Mouse (Mus musculus) C2C12 (cell line): Measurements from ENCODE around the gene Strip1. TPM values are rescaled to one million over a fixed set of nuclear protein-coding genes. Genes with fewer than 3 reads are reported as not detected.

Source experiments
- H3K27me3 ChIP-seq: one replicate; pipeline ENCODE4 v1.6.1; 2011; ENCODE audit not compliant: control insufficient read depth, insufficient read depth, insufficient read length
- H3K36me3 ChIP-seq: one replicate; pipeline ENCODE4 v1.6.1; 2011; ENCODE audit not compliant: control insufficient read depth, insufficient read depth
- H3K4me3 ChIP-seq: one replicate; pipeline ENCODE4 v1.5.1; 2011; ENCODE audit warnings: mild to moderate bottlenecking, control low read depth; ENCODE audit not compliant: poor library complexity, insufficient read depth, severe bottlenecking
- H3K79me2 ChIP-seq: one replicate; pipeline ENCODE4 v1.6.1; 2011; ENCODE audit not compliant: control insufficient read depth, insufficient read depth
- H3K79me3 ChIP-seq: one replicate; pipeline ENCODE4 v1.6.1; 2011; ENCODE audit warnings: low read depth, control low read depth
- H3ac ChIP-seq: one replicate; pipeline ENCODE3; 2011; ENCODE audit warnings: low read depth; ENCODE audit not compliant: control insufficient read depth, insufficient read length
- CEBPB ChIP-seq: IDR thresholded peaks from one replicate; pipeline ENCODE4 v1.6.1; 2011; ENCODE audit warnings: low read depth, mild to moderate bottlenecking, control low read depth, moderate library complexity
- CTCF ChIP-seq: IDR thresholded peaks from one replicate; pipeline ENCODE4 v1.5.1; 2011; ENCODE audit not compliant: control insufficient read depth, insufficient read depth, insufficient read length
- FOSL1 ChIP-seq: IDR thresholded peaks from one replicate; pipeline ENCODE4 v1.8.0; 2011; ENCODE audit warnings: mild to moderate bottlenecking, low read length; ENCODE audit not compliant: poor library complexity, insufficient read depth, severe bottlenecking
- MAX ChIP-seq: IDR thresholded peaks from one replicate; pipeline ENCODE4 v1.6.1; 2011; ENCODE audit warnings: mild to moderate bottlenecking, control low read depth
- MYOD1 ChIP-seq: IDR thresholded peaks from one replicate; pipeline ENCODE4 v1.6.1; 2011; ENCODE audit warnings: low read depth; ENCODE audit not compliant: control insufficient read depth, insufficient read length
- MYOG ChIP-seq: IDR thresholded peaks from one replicate; pipeline ENCODE4 v1.6.1; 2011; ENCODE audit not compliant: control insufficient read depth, insufficient read length; ENCODE audit errors: extremely low read depth
- USF1 ChIP-seq: IDR thresholded peaks from one replicate; pipeline ENCODE4 v1.6.1; 2011; ENCODE audit warnings: low read depth, mild to moderate bottlenecking, control low read depth, moderate library complexity
- polyA plus RNA-seq: library from polyadenylated mRNA; unstranded; fragments of >200 nt; fragmentation: generic; extraction: Trizol; gene quantifications from one replicate; pipeline ENCODE4 v1.2.1, GENCODE M21; 2012; ENCODE audit warnings: missing spikeins

Gene Strip1
- polyA plus RNA-seq, 1 experiment = 35.2 TPM

DNA sequence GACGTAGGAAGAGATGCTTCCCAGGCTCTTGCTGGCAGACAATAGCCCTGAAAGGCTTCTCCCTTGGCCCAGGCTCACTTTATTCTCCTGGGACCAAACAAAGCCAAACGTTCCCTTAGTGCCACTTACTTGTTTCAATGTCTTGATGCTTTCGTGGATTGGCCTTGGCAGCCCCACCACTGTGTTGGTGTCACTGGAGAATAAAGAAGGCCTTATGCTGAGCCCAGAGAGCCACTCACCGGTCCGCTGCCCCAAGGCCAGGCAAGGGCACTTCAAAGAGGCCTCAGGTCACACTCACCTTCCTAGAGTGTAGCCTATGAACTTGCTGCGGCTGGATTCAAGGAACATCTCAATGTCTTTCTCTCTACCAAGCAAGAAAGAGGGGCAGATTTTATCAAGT, 11.6 kb downstream of the Strip1 start:
- H3K79me2 ChIP-seq = no peaks in the 10 kb centered on the region
- H3K79me3 ChIP-seq = no peaks in the 10 kb centered on the region
- TF ChIP-seq CTCF (no peak), USF1 (no peak), MYOD1 (no peak), MYOG (no peak), MAX (no peak), FOSL1 (no peak), CEBPB (no peak)
- H3ac ChIP-seq = no peak overlapping the region
- H3K4me3 ChIP-seq = no peak overlapping the region
- H3K36me3 ChIP-seq = peaks cover 95% of the 10 kb centered on the region
- H3K27me3 ChIP-seq = no peaks in the 10 kb centered on the region

GRCm38 (mm10) chr3:107617800-107618199, 13.7 kb downstream of the Strip1 start:
- TF ChIP-seq CTCF (no peak), MYOG (no peak), FOSL1 (no peak), MYOD1 (no peak), USF1 (no peak), CEBPB (no peak)
- Histone ChIP-seq H3K36me3 (peaks cover 96% of the 10 kb centered on the region), H3ac (no peak overlapping the region)

DNA sequence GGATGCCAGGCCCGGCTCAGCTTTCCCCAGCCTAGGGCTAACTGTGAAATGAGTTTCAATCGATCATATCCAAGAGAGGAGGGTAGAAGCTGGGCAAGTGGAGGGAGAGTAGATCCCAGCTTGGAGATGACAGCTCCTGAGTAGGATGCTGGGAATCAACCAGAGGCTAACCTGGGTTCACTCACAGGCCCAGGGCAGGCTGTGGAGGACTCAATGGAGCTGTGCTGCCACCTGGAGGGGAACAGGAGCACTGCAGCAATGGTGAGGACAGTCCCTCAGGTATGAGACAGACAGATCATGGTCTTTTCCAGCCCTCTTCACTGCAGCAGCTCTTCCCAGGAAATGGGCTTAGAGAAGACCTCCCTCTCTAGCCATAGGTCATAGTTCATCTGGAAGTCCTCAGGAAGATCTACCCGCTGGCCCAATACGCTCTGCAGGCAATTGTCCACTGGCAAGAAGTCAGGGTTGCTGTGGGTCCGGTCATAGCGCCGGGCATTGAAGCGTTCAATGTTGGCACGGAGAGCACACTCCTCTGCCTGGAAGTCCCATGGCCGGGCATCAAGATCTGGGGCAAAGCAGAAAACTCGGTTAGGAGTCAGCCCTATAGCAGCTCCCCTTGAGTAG, 18.5 kb downstream of the Strip1 start:
- H3K36me3 ChIP-seq = peaks cover 62% of the 10 kb centered on the region

More at GRCm38 (mm10) chr3:107617800-107618199, 13.7 kb downstream of the Strip1 start:
- Histone ChIP-seq H3K27me3 (no peaks in the 10 kb centered on the region), H3K79me2 (no peaks in the 10 kb centered on the region), H3K4me3 (no peak overlapping the region), H3K79me3 (no peaks in the 10 kb centered on the region)

DNA sequence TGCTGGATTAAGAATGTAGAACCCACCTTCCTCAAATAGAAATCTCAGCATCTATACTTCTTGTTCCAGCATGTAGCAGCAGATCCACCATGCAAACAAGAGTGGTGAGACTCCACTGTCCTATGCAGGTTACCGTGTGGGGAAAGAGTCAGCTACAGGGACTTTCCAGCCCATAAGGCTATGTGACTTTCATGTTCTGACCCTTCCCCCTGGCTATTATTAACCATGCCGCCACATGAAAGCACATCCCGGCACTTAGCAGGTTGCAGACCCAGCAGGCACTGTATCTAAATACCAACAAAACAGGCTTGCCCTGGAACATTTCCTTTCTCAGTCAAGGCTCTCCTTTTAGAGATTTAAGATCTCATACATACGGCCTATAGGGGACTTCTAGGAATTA, 20.1 kb downstream of the Strip1 start:
- Histone ChIP-seq H3ac (no peak overlapping the region), H3K36me3 (peaks cover 45% of the 10 kb centered on the region), H3K79me2 (no peaks in the 10 kb centered on the region), H3K79me3 (no peaks in the 10 kb centered on the region), H3K4me3 (no peak overlapping the region), H3K27me3 (no peaks in the 10 kb centered on the region)
- TF ChIP-seq FOSL1 (no peak), MYOG (no peak), USF1 (no peak), CEBPB (no peak), MAX (no peak), MYOD1 (no peak), CTCF (no peak)

More for the DNA sequence above, 18.5 kb downstream of the Strip1 start:
- TF ChIP-seq CEBPB = no peak
- TF ChIP-seq CTCF = peak; percentile 84
- TF ChIP-seq FOSL1 = no peak
- no peak for TF ChIP-seq MYOG
- no peak for TF ChIP-seq MAX
- TF ChIP-seq USF1 = no peak
- Histone ChIP-seq H3K27me3 (no peaks in the 10 kb centered on the region), H3K79me3 (no peaks in the 10 kb centered on the region), H3ac (no peak overlapping the region), H3K79me2 (no peaks in the 10 kb centered on the region), H3K4me3 (no peak overlapping the region)

DNA sequence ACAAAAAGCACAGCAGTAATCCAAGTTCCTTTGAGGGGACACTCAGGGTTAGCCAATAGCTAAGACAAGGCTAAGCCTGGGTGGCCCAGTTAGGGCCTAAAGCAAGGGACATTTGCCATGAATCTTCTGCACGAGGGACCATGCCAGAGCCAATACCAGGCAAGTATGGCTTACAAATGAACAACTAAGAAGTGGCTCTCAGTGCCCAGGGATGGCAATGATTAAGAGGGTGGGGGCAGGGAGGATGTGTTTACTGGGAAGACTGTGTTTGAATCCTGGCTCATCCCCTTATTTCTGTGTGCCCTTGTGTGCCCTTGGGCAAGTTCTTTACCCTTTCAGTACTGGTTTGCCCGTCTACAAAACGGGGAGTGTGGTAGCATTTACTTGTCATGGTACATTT, 22.1 kb downstream of the Strip1 start:
- peaks cover 3% of the 10 kb centered on the region for H3K27me3 ChIP-seq
- H3K36me3 ChIP-seq = peaks cover 25% of the 10 kb centered on the region
- H3ac ChIP-seq = no peak overlapping the region
- no peak overlapping the region for H3K4me3 ChIP-seq
- no peaks in the 10 kb centered on the region for H3K79me2 ChIP-seq
- no peaks in the 10 kb centered on the region for H3K79me3 ChIP-seq
- no peak for TF ChIP-seq CEBPB
- no peak for TF ChIP-seq CTCF

DNA sequence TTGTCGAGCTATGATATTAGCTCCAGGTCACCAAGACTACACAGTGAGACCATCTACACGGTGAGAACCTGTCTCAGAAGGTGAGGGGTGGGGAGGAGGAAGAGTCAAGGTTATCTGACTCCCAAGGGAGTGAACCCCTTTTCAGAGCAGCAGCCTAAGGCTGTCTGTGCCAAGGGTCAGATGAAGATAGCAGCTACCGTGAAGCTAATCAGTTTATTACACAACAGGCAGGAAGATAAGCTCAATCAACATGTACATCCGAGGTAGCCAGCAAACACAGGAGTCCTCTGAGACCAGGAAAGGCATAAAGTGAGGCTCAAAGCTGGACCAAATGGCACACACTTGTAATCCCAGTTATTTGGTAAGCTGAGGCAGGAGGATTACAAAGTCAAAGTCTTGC, 22.7 kb downstream of the Strip1 start:
- Histone ChIP-seq H3ac (no peak overlapping the region), H3K27me3 (peaks cover 7% of the 10 kb centered on the region), H3K36me3 (peaks cover 20% of the 10 kb centered on the region), H3K79me2 (no peaks in the 10 kb centered on the region), H3K79me3 (no peaks in the 10 kb centered on the region), H3K4me3 (no peak overlapping the region)
- TF ChIP-seq MYOD1 (no peak), USF1 (no peak), CTCF (no peak), CEBPB (no peak)
